Mouse (Mus musculus) cerebral cortex, adult 2 months (tissue): ENCODE results near the gene Tex33.

Experiments used
- WGBS: fragments of 180-500 bp; shearing (Covaris S2); methylation state at CpG from one replicate; pipeline ENCODE4 v1.1.7; 2018; 5-methylcytosine and 5-hydroxymethylcytosine counted together

Tex33 gene

GRCm38 (mm10) chr15:78414157-78414556 lies 18.4 kb upstream of the Tex33 start:
- 98% methylated on average over 8 of the region's 8 CpGs for WGBS

- 65% methylated on average over 1 of the region's 1 CpGs for WGBS
These were observed 18.0 kb upstream of the Tex33 start for GRCm38 (mm10) chr15:78413719-78414117.

- 90% methylated on average over 14 of the region's 14 CpGs for WGBS
These were observed 17.5 kb upstream of the Tex33 start for GRCm38 (mm10) chr15:78413083-78413718.

- 58% methylated on average over 12 of the region's 12 CpGs for WGBS
These were observed 13.9 kb upstream of the Tex33 start for GRCm38 (mm10) chr15:78409570-78410052.

- WGBS: under 1% methylated on average over 40 of the region's 40 CpGs
These were observed 10.7 kb upstream of the Tex33 start, which contains the start of gene Mpst for GRCm38 (mm10) chr15:78406293-78406934. Gene Mpst (plus strand): TSS chr15:78406416.

GRCm38 (mm10) chr15:78405517-78406211 lies 10.0 kb upstream of the Tex33 start, which contains the start of gene Tst:
Gene Tst (minus strand): TSS chr15:78405907.
- WGBS: 4% methylated on average over 34 of the region's 34 CpGs

GRCm38 (mm10) chr15:78405098-78405497 lies 9.4 kb upstream of the Tex33 start:
- WGBS: 64% methylated on average over 11 of the region's 11 CpGs

GRCm38 (mm10) chr15:78403896-78404295 lies 8.2 kb upstream of the Tex33 start:
- 68% methylated on average over 1 of the region's 1 CpGs for WGBS

- WGBS: 78% methylated on average over 3 of the region's 3 CpGs
These were observed 7.6 kb upstream of the Tex33 start for GRCm38 (mm10) chr15:78403301-78403741.

- 79% methylated on average over 7 of the region's 7 CpGs for WGBS
These were observed 6.7 kb upstream of the Tex33 start for GRCm38 (mm10) chr15:78402423-78402822.

- 40% methylated on average over 4 of the region's 4 CpGs for WGBS
These were observed 6.2 kb upstream of the Tex33 start for GRCm38 (mm10) chr15:78401921-78402320.

- 57% methylated on average over 6 of the region's 6 CpGs for WGBS
These were observed 5.6 kb upstream of the Tex33 start for GRCm38 (mm10) chr15:78401345-78401744.

- 68% methylated on average over 3 of the region's 3 CpGs for WGBS
These were observed 4.9 kb downstream of the Tex33 start for GRCm38 (mm10) chr15:78390855-78391254.

GRCm38 (mm10) chr15:78385564-78385963 lies 10.1 kb downstream of the Tex33 start:
- WGBS: 100% methylated on average over 1 of the region's 1 CpGs

- 58% methylated on average over 7 of the region's 7 CpGs for WGBS
These were observed 11.2 kb downstream of the Tex33 start for GRCm38 (mm10) chr15:78384220-78385116.

GRCm38 (mm10) chr15:78383450-78384219 lies 12.1 kb downstream of the Tex33 start:
- 74% methylated on average over 11 of the region's 11 CpGs for WGBS

- WGBS: 86% methylated on average over 4 of the region's 4 CpGs
These were observed 13.6 kb downstream of the Tex33 start for GRCm38 (mm10) chr15:78382115-78382514.

GRCm38 (mm10) chr15:78380741-78381140 lies 15.0 kb downstream of the Tex33 start:
- 33% methylated on average over 4 of the region's 4 CpGs for WGBS

- 31% methylated on average over 2 of the region's 2 CpGs for WGBS
These were observed 15.5 kb downstream of the Tex33 start for GRCm38 (mm10) chr15:78380208-78380607.

- 90% methylated on average over 10 of the region's 10 CpGs for WGBS
These were observed 17.2 kb downstream of the Tex33 start for GRCm38 (mm10) chr15:78378556-78378955.

GRCm38 (mm10) chr15:78377859-78378258 lies 17.9 kb downstream of the Tex33 start:
- 94% methylated on average over 10 of the region's 10 CpGs for WGBS
